ENCODE assay signal across 8 mouse cellular contexts in genomic region chr10:59701805-59702204, GRCm38 (mm10). TPM values are rescaled to one million over a fixed set of nuclear protein-coding genes. Genes with fewer than 3 reads are reported as not detected.
A peak's percentile ranks its signal among the peaks of the same experiment; 100 is the strongest.
DNase-seq lines count a peak whose midpoint lies in the region; ATAC-seq and TF ChIP-seq lines count a peak whose summit lies in the region.

No protein-coding gene starts in this region.

- peak overlapping the region; percentile 81 for H3K4me3 ChIP-seq in kidney, embryonic 15.5 days (replicated peaks)
- H3K4me3 ChIP-seq in cortical plate, adult 2 months (ENCODE audit: insufficient read depth, low read length): peak overlapping the region; percentile 71; the same call in 1 of the 2 replicates
- peak overlapping the region; percentile 85 for H3K4me3 ChIP-seq in intestine, embryonic 14.5 days (ENCODE audit: low read depth, low read length)
- H3K4me3 ChIP-seq in neural tube, embryonic 11.5 days (ENCODE audit: low read depth, low read length): peak overlapping the region; percentile 61

- no peaks in the 10 kb centered on the region for H3K27me3 ChIP-seq in kidney, embryonic 15.5 days
- no peaks in the 10 kb centered on the region for H3K27me3 ChIP-seq in intestine, embryonic 14.5 days (replicated peaks; ENCODE audit: control insufficient read depth, insufficient read depth, low read length)
- H3K27me3 ChIP-seq in neural tube, embryonic 11.5 days (ENCODE audit: control insufficient read depth, insufficient read depth, low read length): no peaks in the 10 kb centered on the region

- ATAC-seq in kidney, embryonic 15.5 days (replicated peaks; ENCODE audit: low FRiP score): peak; percentile 9; the same call in 1 of the 2 replicates
- no peak; the same call in none of the 2 replicates for ATAC-seq in intestine, embryonic 14.5 days (replicated peaks; ENCODE audit: low FRiP score, low TSS enrichment, low read depth)
- peak; percentile 14; the same call in 1 of the 2 replicates for ATAC-seq in neural tube, embryonic 11.5 days (ENCODE audit: insufficient read depth, low FRiP score, low TSS enrichment)

- H3K4me1 ChIP-seq in kidney, embryonic 15.5 days: peaks cover 8% of the 10 kb centered on the region
- peaks cover 1% of the 10 kb centered on the region; the same call in 1 of the 2 replicates for H3K4me1 ChIP-seq in cortical plate, adult 2 months (ENCODE audit: control insufficient read depth, insufficient read depth, low read length)
- peaks cover 8% of the 10 kb centered on the region; the same call in 1 of the 2 replicates for H3K4me1 ChIP-seq in intestine, embryonic 14.5 days (replicated peaks; ENCODE audit: control insufficient read depth, insufficient read depth, low read length)
- peaks cover 6% of the 10 kb centered on the region for H3K4me1 ChIP-seq in neural tube, embryonic 11.5 days (ENCODE audit: control insufficient read depth, insufficient read depth, low read length)

- DNase-seq in kidney, adult 18-20 months: no peak
- DNase-seq in intestine, embryonic 14.5 days (ENCODE audit: low spot score): no peak
- no peak for DNase-seq in neural tube, embryonic 11.5 days (ENCODE audit: low spot score)
- DNase-seq in urinary bladder, adult 18-20 months (ENCODE audit: low spot score in 2 of 2): no peak
- no peak for DNase-seq in thymus, postnatal 36 days
- DNase-seq in layer of hippocampus, adult 18-20 months (ENCODE audit: low spot score in 2 of 2): no peak

- TF ChIP-seq POLR2A in cortical plate, adult 2 months (IDR thresholded peaks at IDR 0.05; ENCODE audit: extremely low read depth, insufficient read depth, low read length): no peak

- WGBS in kidney, embryonic 15.5 days: 47% methylated on average over 5 of the region's 5 CpGs
- 42% methylated on average over 5 of the region's 5 CpGs for WGBS in intestine, embryonic 14.5 days
- 53% methylated on average over 5 of the region's 5 CpGs for WGBS in neural tube, embryonic 11.5 days

- no peak for TF ChIP-seq CTCF in cortical plate, adult 2 months (IDR thresholded peaks at IDR 0.05; ENCODE audit: extremely low read depth, insufficient read depth, low read length)

- H3K27ac ChIP-seq in kidney, embryonic 15.5 days: peak overlapping the region; percentile 81
- H3K27ac ChIP-seq in cortical plate, adult 2 months (ENCODE audit: insufficient read depth, low read length): no peak overlapping the region
- H3K27ac ChIP-seq in intestine, embryonic 14.5 days (ENCODE audit: low read depth): peak overlapping the region; percentile 30
- no peak overlapping the region for H3K27ac ChIP-seq in neural tube, embryonic 11.5 days (ENCODE audit: low read depth, low read length)

- H3K36me3 ChIP-seq in kidney, embryonic 15.5 days: no peaks in the 10 kb centered on the region
- no peaks in the 10 kb centered on the region for H3K36me3 ChIP-seq in intestine, embryonic 14.5 days (ENCODE audit: control insufficient read depth, insufficient read depth, low read length)
- no peaks in the 10 kb centered on the region for H3K36me3 ChIP-seq in neural tube, embryonic 11.5 days (ENCODE audit: control insufficient read depth, insufficient read depth, low read length)

- H3K9ac ChIP-seq in kidney, embryonic 15.5 days: no peak overlapping the region
- H3K9ac ChIP-seq in intestine, embryonic 14.5 days (ENCODE audit: low read length): 0 out of 2 replicates have a peak overlapping the region, but pooled peaks have one; percentile 6
- no peak overlapping the region; the same call in 1 of the 2 replicates for H3K9ac ChIP-seq in neural tube, embryonic 11.5 days (ENCODE audit: low read length)

- peak overlapping the region; percentile 80 for H3K4me2 ChIP-seq in kidney, embryonic 15.5 days
- H3K4me2 ChIP-seq in intestine, embryonic 14.5 days (ENCODE audit: low read length): peak overlapping the region; percentile 85
- peak overlapping the region; percentile 83 for H3K4me2 ChIP-seq in neural tube, embryonic 11.5 days (ENCODE audit: low read depth)

- H3K9me3 ChIP-seq in kidney, embryonic 15.5 days (replicated peaks): no peaks in the 10 kb centered on the region
- H3K9me3 ChIP-seq in intestine, embryonic 14.5 days (ENCODE audit: control insufficient read depth, low read length): 0 out of 2 replicates have a peak, but pooled peaks cover 2% of the 10 kb centered on the region
- H3K9me3 ChIP-seq in neural tube, embryonic 11.5 days (ENCODE audit: control insufficient read depth, low read length): no peaks in the 10 kb centered on the region

RNA-seq across cellular contexts. Expression of gene Micu1, which starts 0.5 kb away (rescaled TPM):
- 78.1 and 83.8 TPM in 2 replicates for polyA plus RNA-seq in kidney, embryonic 15.5 days (2015; fragmentation: Nextera tagmentation; extraction: Ambion mirVana)
- polyA plus RNA-seq in cortical plate, adult 2 months (2012; rRNA removed): 120 and 144 TPM in 2 replicates
- 65.8 and 76.4 TPM in 2 replicates for polyA plus RNA-seq in intestine, embryonic 14.5 days (2014; fragmentation: Nextera tagmentation; extraction: Ambion mirVana)
- 68.0 and 69.1 TPM in 2 replicates for polyA plus RNA-seq in neural tube, embryonic 11.5 days (2014; fragmentation: Nextera tagmentation; extraction: Ambion mirVana)
- 100 to 1,000 TPM in 1 of 2 experiments, 10 to 100 TPM in 1; 97.8 to 101 TPM for total RNA-seq in layer of hippocampus, adult 18-20 months (2021)

Comparison
In these comparisons a context has a peak if more than half of its experiments do, and no peak if none do; other contexts are left out.
1. H3K27ac ChIP-seq: peak in kidney, embryonic 15.5 days (single experiment) and intestine, embryonic 14.5 days (single experiment); none in cortical plate, adult 2 months (single experiment) and neural tube, embryonic 11.5 days (single experiment).
2. Peak in every context shown above with its lines, with median percentiles within 50 percentile points of each other: H3K4me2 ChIP-seq and H3K4me3 ChIP-seq.